Mouse (Mus musculus) stomach, postnatal 0 days (tissue): ENCODE measurements around the gene Cobll1. TPM values are rescaled to one million over a fixed set of nuclear protein-coding genes. Genes with fewer than 3 reads are reported as not detected.

Source experiments
- ATAC-seq: fragments of 200-750 bp; cut with Nextera tagmentation; 2 replicates; pipeline ENCODE4 v1.8.0; 2017; ENCODE audit not compliant: low FRiP score, low TSS enrichment
- DNase-seq: peaks from one replicate; pipeline ENCODE4 v3.0.0-alpha.2; 2016; ENCODE audit warnings: low spot score
- H3K27ac ChIP-seq: fragments of 300-500 bp; sonication (generic); replicated peaks from 2 replicates; pipeline ENCODE4 v1.5.1; 2014; ENCODE audit warnings: mild to moderate bottlenecking, control low read depth
- H3K27me3 ChIP-seq: fragments of 300-500 bp; sonication (generic); 2 replicates; pipeline ENCODE4 v1.6.1; 2014; ENCODE audit warnings: low read length; ENCODE audit not compliant: control insufficient read depth, insufficient read depth
- H3K36me3 ChIP-seq: fragments of 300-500 bp; sonication (generic); 2 replicates; pipeline ENCODE4 v1.6.1; 2014; ENCODE audit warnings: low read length, mixed read lengths; ENCODE audit not compliant: control insufficient read depth, insufficient read depth
- H3K4me1 ChIP-seq: fragments of 300-500 bp; sonication (generic); replicated peaks from 2 replicates; pipeline ENCODE4 v1.6.1; 2014; ENCODE audit warnings: antibody characterized with exemption; ENCODE audit not compliant: control insufficient read depth, insufficient read depth
- H3K4me2 ChIP-seq: fragments of 300-500 bp; sonication (generic); replicated peaks from 2 replicates; pipeline ENCODE4 v1.6.1; 2014; ENCODE audit warnings: low read depth, mild to moderate bottlenecking, control low read depth, moderate library complexity
- H3K4me3 ChIP-seq: fragments of 300-500 bp; sonication (generic); 2 replicates; pipeline ENCODE4 v1.5.1; 2014; ENCODE audit warnings: low read depth, low read length, control low read depth
- H3K9ac ChIP-seq: fragments of 300-500 bp; sonication (generic); 2 replicates; pipeline ENCODE4 v1.6.1; 2014; ENCODE audit warnings: mild to moderate bottlenecking, low read length, control low read depth, mixed read lengths
- H3K9me3 ChIP-seq: fragments of 300-500 bp; sonication (generic); 2 replicates; pipeline ENCODE4 v1.6.1; 2016; ENCODE audit warnings: low read length; ENCODE audit not compliant: control insufficient read depth
- CTCF ChIP-seq: IDR thresholded peaks from 2 replicates; pipeline ENCODE4 v1.5.1; 2016; ENCODE audit warnings: antibody characterized with exemption, low read depth, mild to moderate bottlenecking, moderate library complexity
- EP300 ChIP-seq: optimal IDR thresholded peaks from 2 replicates; pipeline ENCODE3; 2016; ENCODE audit warnings: antibody characterized with exemption
- WGBS: fragments of 180-500 bp; shearing (Covaris S2); extraction: QIAGEN DNeasy Blood & Tissue Kit; methylation state at CpG from one replicate; pipeline ENCODE4 v1.1.7; 2014; 5-methylcytosine and 5-hydroxymethylcytosine counted together
- polyA plus RNA-seq: library from polyadenylated mRNA; unstranded; fragments of >200 nt; fragmentation: Nextera tagmentation; extraction: Ambion mirVana; gene quantifications from 2 replicates; pipeline ENCODE4 v1.2.1, GENCODE M21; 2015

The Cobll1 gene
- polyA plus RNA-seq, 1 experiment from 2014 or later, result 9.3 TPM

DNA sequence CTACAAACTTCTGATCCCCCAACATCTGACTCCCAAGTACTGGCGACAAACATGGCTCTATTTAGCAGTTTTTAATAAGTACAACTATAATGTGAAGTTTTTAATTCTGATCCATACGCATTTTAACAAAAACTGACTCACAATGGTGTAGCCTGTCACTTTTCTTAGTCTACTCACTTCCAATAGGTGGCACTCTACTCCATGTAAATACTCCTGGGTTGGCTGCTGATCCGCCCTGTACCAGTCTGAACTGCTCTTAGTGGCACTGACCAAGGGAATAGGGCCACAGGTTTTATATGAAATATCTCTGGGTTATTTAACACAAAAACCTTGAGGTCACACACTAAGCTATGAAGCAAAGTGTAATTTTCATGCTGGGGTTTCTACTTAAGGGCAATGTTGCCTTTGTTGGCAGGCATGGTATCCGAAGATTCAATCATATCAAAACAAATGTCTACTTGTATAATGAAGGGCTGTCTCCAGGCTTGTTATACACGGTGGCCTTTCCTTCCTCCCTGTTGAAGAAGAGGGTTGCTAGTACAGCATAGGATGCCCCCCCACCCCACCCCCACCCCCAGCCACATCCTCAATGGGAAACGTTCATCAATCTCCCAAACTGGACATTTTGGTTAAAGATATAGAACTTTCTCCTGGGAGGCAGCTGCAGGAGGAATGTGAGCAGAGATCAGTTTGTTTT lies 93.6 kb downstream of the Cobll1 start:
- H3K36me3 ChIP-seq, result no peaks in the 10 kb centered on the region
- H3K9me3 ChIP-seq, result no peaks in the 10 kb centered on the region
- ATAC-seq (peak; percentile 91), DNase-seq (peak; percentile 61)
- no peak overlapping the region for H3K4me2 ChIP-seq
- H3K4me1 ChIP-seq, result no peaks in the 10 kb centered on the region
- no peak overlapping the region for H3K27ac ChIP-seq
- no peaks in the 10 kb centered on the region for H3K27me3 ChIP-seq
- TF ChIP-seq CTCF (peak; percentile 83), EP300 (no peak)
- no peak overlapping the region for H3K4me3 ChIP-seq
- H3K9ac ChIP-seq, result no peak overlapping the region
- 54% methylated on average over 6 of the region's 6 CpGs for WGBS

DNA sequence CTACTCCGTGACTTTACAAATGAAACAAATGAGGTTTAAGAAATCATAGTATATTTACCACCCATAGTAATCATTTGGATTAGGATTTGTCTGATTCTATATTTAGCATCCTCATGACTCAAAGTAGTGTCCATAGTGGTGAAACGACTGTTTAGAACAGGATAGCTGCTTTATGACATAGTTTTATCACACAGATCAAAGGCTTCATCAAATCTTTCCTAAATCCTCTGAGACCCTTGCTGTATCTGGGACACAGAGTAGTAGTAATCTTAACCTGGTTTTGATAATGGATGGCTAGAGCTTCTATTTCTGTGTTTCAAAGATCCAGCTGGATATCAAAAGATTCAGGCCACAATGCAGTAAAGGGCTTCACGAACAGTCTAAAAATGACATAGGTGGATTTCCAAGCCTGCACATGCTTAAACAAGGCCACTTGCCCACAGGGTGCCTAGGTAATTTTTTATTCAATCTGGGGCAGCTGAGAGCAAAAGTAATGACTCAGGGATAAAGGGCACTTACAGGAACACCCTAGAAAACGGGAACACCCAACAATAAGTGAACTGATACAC lies 98.0 kb downstream of the Cobll1 start:
- Histone ChIP-seq H3K36me3 (no peaks in the 10 kb centered on the region), H3K27ac (no peak overlapping the region), H3K4me2 (no peak overlapping the region), H3K9ac (no peak overlapping the region), H3K4me3 (no peak overlapping the region), H3K9me3 (no peaks in the 10 kb centered on the region), H3K4me1 (no peaks in the 10 kb centered on the region), H3K27me3 (no peaks in the 10 kb centered on the region)
- no peak for TF ChIP-seq CTCF
- TF ChIP-seq EP300, result no peak
- DNase-seq, result no peak
- ATAC-seq, result no peak
- 49% methylated on average over 4 of the region's 4 CpGs for WGBS

DNA sequence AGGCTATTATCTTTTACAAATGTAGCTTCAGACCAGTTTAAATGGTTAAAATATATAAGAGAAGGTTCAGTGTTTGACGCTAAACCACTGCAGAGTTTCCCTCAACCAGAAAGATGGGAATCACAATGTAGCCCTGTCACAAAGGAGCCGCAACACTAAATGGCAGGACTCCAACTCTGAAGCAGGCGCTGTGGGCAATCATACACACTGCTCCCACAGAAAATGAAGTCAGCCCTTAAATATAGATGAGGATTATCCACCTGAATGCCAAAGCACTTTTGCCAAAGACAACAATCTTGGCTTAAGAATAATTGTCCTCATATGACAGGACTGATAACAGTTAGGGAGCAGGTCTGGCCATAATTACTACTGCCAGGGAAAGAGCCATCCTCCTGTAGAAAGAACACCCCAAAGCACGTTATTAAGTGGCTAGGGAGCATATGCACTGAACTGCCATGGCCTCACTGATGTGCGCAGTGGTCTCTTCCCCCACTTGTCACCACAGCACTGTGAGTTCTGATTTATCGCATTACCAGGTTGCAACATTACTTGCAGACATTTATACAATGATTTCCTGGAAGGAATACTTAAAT lies 98.8 kb downstream of the Cobll1 start:
- Histone ChIP-seq H3K9me3 (no peaks in the 10 kb centered on the region), H3K4me1 (no peaks in the 10 kb centered on the region), H3K4me2 (no peak overlapping the region), H3K27me3 (no peaks in the 10 kb centered on the region), H3K36me3 (no peaks in the 10 kb centered on the region), H3K27ac (no peak overlapping the region), H3K4me3 (no peak overlapping the region), H3K9ac (no peak overlapping the region)
- TF ChIP-seq CTCF (no peak), EP300 (no peak)
- DNase-seq, result no peak
- 52% methylated on average over 6 of the region's 6 CpGs for WGBS
- no peak for ATAC-seq

DNA sequence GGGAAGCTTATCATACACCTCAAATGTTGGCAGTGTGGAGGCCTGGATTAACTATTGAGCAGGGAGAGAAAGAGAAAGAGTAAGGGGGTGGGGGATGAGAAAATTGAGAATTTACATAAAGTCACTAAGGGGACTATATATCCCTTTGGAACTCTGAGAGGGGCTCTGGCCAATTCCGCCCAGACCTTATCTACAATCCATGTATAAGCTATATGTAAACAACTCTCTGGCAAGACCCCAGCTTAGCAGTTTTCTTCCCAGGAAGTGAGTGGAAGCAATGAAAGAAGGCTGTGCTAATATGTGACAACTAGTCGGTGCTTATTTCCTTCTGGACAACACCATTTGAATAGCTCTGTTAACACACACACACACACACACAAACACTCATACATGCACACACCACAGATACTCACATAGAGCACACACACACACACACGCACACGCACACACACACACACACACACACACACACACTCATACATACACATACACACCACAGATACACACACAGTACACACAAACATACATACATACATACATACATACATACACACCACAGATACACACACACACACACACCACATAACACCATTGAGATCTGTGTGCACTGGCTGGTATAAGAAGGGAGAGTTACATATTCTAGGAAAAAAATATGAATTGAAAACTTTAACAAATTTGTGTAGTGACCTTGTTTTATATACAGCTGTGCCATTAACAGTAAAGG lies 99.4 kb downstream of the Cobll1 start:
- Histone ChIP-seq H3K27ac (no peak overlapping the region), H3K36me3 (no peaks in the 10 kb centered on the region), H3K9me3 (no peaks in the 10 kb centered on the region), H3K9ac (no peak overlapping the region), H3K4me1 (no peaks in the 10 kb centered on the region), H3K4me3 (no peak overlapping the region), H3K27me3 (no peaks in the 10 kb centered on the region), H3K4me2 (no peak overlapping the region)
- ATAC-seq (no peak; the same call in 1 of the 2 replicates), DNase-seq (no peak)
- WGBS, result 55% methylated on average over 4 of the region's 4 CpGs
- TF ChIP-seq EP300 (no peak), CTCF (no peak)

DNA sequence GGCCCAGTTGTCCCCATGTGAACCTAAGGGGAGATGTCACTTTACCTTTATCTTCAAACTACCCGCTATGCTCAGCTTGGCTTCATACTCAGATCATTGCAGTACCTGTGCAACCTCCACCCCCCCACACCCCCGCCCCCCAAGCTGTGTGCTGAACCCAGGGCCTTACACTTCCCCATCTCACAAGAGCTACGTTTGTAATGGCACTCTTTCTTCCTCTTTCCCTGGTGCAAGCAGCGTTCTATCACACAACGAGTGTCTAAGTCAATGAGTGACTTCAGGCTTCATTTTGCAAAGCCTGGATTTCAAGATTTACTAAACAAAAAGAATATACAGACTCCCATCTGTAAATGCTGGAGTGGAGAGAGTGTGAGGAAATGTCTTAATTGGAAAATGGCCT lies 100.2 kb downstream of the Cobll1 start:
- DNase-seq (no peak), ATAC-seq (no peak)
- no peaks in the 10 kb centered on the region for H3K4me1 ChIP-seq
- H3K9me3 ChIP-seq, result no peaks in the 10 kb centered on the region
- H3K27ac ChIP-seq, result no peak overlapping the region
- no peak for TF ChIP-seq CTCF
- no peak for TF ChIP-seq EP300
- 56% methylated on average over 5 of the region's 5 CpGs for WGBS
- no peaks in the 10 kb centered on the region for H3K36me3 ChIP-seq
- H3K9ac ChIP-seq, result no peak overlapping the region
- H3K4me2 ChIP-seq, result no peak overlapping the region
- no peaks in the 10 kb centered on the region for H3K27me3 ChIP-seq
- no peak overlapping the region for H3K4me3 ChIP-seq
